Mouse (Mus musculus) midbrain, embryonic 13.5 days (tissue): ENCODE results near the gene Adgrb2. TPM values are rescaled to one million over a fixed set of nuclear protein-coding genes. Genes with fewer than 3 reads are reported as not detected.

ENCODE experiments used
- ATAC-seq: fragments of 200-750 bp; cut with Nextera tagmentation; 2 replicates; pipeline ENCODE4 v1.8.0; 2017; ENCODE audit warnings: mild to moderate bottlenecking, moderate TSS enrichment, moderate library complexity
- H3K27ac ChIP-seq: fragments of 300-500 bp; sonication (generic); 2 replicates; pipeline ENCODE4 v1.5.1; 2015; ENCODE audit warnings: inconsistent platforms, mild to moderate bottlenecking, moderate library complexity
- H3K27me3 ChIP-seq: fragments of 300-500 bp; sonication (generic); 2 replicates; pipeline ENCODE4 v1.6.1; 2015; ENCODE audit warnings: mild to moderate bottlenecking, inconsistent platforms
- H3K36me3 ChIP-seq: fragments of 300-500 bp; sonication (generic); 2 replicates; pipeline ENCODE4 v1.6.1; 2015; ENCODE audit warnings: mild to moderate bottlenecking, inconsistent platforms
- H3K4me1 ChIP-seq: fragments of 300-500 bp; sonication (generic); replicated peaks from 2 replicates; pipeline ENCODE4 v1.6.1; 2015; ENCODE audit warnings: inconsistent platforms
- H3K4me2 ChIP-seq: fragments of 300-500 bp; sonication (generic); replicated peaks from 2 replicates; pipeline ENCODE4 v1.6.1; 2015; ENCODE audit warnings: moderate library complexity, mild to moderate bottlenecking, inconsistent platforms
- H3K4me3 ChIP-seq: fragments of 300-500 bp; sonication (generic); replicated peaks from 2 replicates; pipeline ENCODE4 v1.5.1; 2015; ENCODE audit warnings: mild to moderate bottlenecking, inconsistent platforms
- H3K9ac ChIP-seq: fragments of 300-500 bp; sonication (generic); replicated peaks from 2 replicates; pipeline ENCODE4 v1.6.1; 2015; ENCODE audit warnings: mild to moderate bottlenecking, inconsistent platforms
- H3K9me3 ChIP-seq: fragments of 300-500 bp; sonication (generic); 2 replicates; pipeline ENCODE4 v1.6.1; 2016; ENCODE audit warnings: mild to moderate bottlenecking, inconsistent platforms
- WGBS: fragments of 180-500 bp; shearing (Covaris S2); methylation state at CpG from one replicate; pipeline ENCODE4 v1.1.7; 2015; 5-methylcytosine and 5-hydroxymethylcytosine counted together
- polyA plus RNA-seq: library from polyadenylated mRNA; unstranded; fragments of >200 nt; fragmentation: Nextera tagmentation; extraction: Ambion mirVana; gene quantifications from 2 replicates; pipeline ENCODE4 v1.2.1, GENCODE M21; 2015

Gene Adgrb2
- polyA plus RNA-seq, 1 experiment from 2014 or later = 11.0 TPM

GRCm38 (mm10) chr4:130036573-130037401 lies 52.1 kb downstream of the Adgrb2 start:
- no peak overlapping the region; the same call in 1 of the 2 replicates for H3K9ac ChIP-seq
- H3K4me2 ChIP-seq = no peak overlapping the region
- ATAC-seq = peak; percentile 15
- no peak overlapping the region for H3K27ac ChIP-seq
- H3K9me3 ChIP-seq = no peaks in the 10 kb centered on the region
- H3K4me3 ChIP-seq = no peak overlapping the region
- peaks cover 17% of the 10 kb centered on the region for H3K27me3 ChIP-seq
- no peaks in the 10 kb centered on the region for H3K36me3 ChIP-seq
- peaks cover 40% of the 10 kb centered on the region for H3K4me1 ChIP-seq
- 17% methylated on average over 23 of the region's 23 CpGs for WGBS

- H3K27me3 ChIP-seq = peaks cover 17% of the 10 kb centered on the region
- no peak overlapping the region for H3K27ac ChIP-seq
- 61% methylated on average over 5 of the region's 5 CpGs for WGBS
- 0 out of 2 replicates have a peak overlapping the region, but pooled peaks have one; percentile 10 for H3K9ac ChIP-seq
- H3K36me3 ChIP-seq = no peaks in the 10 kb centered on the region
- no peak for ATAC-seq
- no peaks in the 10 kb centered on the region for H3K9me3 ChIP-seq
- no peak overlapping the region for H3K4me3 ChIP-seq
- no peak overlapping the region for H3K4me2 ChIP-seq
- peaks cover 33% of the 10 kb centered on the region for H3K4me1 ChIP-seq
These were observed 54.7 kb downstream of the Adgrb2 start for GRCm38 (mm10) chr4:130039351-130039750.

- WGBS = 90% methylated on average over 11 of the region's 11 CpGs
- ATAC-seq = no peak
- no peak overlapping the region for H3K9ac ChIP-seq
- no peak overlapping the region for H3K27ac ChIP-seq
- H3K9me3 ChIP-seq = no peaks in the 10 kb centered on the region
- H3K36me3 ChIP-seq = no peaks in the 10 kb centered on the region
- peaks cover 25% of the 10 kb centered on the region for H3K4me1 ChIP-seq
- peaks cover 20% of the 10 kb centered on the region for H3K27me3 ChIP-seq
- H3K4me3 ChIP-seq = no peak overlapping the region
- no peak overlapping the region for H3K4me2 ChIP-seq
These were observed 56.4 kb downstream of the Adgrb2 start for GRCm38 (mm10) chr4:130041076-130041475.

GRCm38 (mm10) chr4:130044211-130044610 lies 59.5 kb downstream of the Adgrb2 start:
- peaks cover 11% of the 10 kb centered on the region; the same call in 1 of the 2 replicates for H3K27me3 ChIP-seq
- no peak overlapping the region for H3K4me2 ChIP-seq
- no peak overlapping the region for H3K4me3 ChIP-seq
- H3K4me1 ChIP-seq = peaks cover 23% of the 10 kb centered on the region
- H3K9me3 ChIP-seq = no peaks in the 10 kb centered on the region
- H3K36me3 ChIP-seq = no peaks in the 10 kb centered on the region
- WGBS = 77% methylated on average over 9 of the region's 9 CpGs
- no peak for ATAC-seq
- H3K9ac ChIP-seq = no peak overlapping the region
- H3K27ac ChIP-seq = no peak overlapping the region

GRCm38 (mm10) chr4:130045609-130046008 lies 60.9 kb downstream of the Adgrb2 start:
- 16% methylated on average over 14 of the region's 14 CpGs for WGBS
- Histone ChIP-seq H3K27me3 (peaks cover 11% of the 10 kb centered on the region; the same call in 1 of the 2 replicates), H3K27ac (no peak overlapping the region; the same call in 1 of the 2 replicates), H3K36me3 (no peaks in the 10 kb centered on the region), H3K4me3 (no peak overlapping the region), H3K4me2 (0 out of 2 replicates have a peak overlapping the region, but pooled peaks have one; percentile 4), H3K9ac (no peak overlapping the region), H3K4me1 (peaks cover 23% of the 10 kb centered on the region), H3K9me3 (no peaks in the 10 kb centered on the region)
- ATAC-seq = no peak

GRCm38 (mm10) chr4:130047331-130048202 lies 62.9 kb downstream of the Adgrb2 start, which contains the start of gene Col16a1:
Gene Col16a1, plus strand, starts transcription at chr4:130047840.
- H3K4me1 ChIP-seq = peaks cover 23% of the 10 kb centered on the region
- H3K27ac ChIP-seq = peak within 1 kb of the TSS; percentile 39; the same call in 1 of the 2 replicates
- peak within 1 kb of the TSS; percentile 67 for H3K4me2 ChIP-seq
- H3K27me3 ChIP-seq = peaks cover 11% of the 10 kb centered on the region; the same call in 1 of the 2 replicates
- H3K4me3 ChIP-seq = peak within 1 kb of the TSS; percentile 34
- no peaks in the 10 kb centered on the region for H3K9me3 ChIP-seq
- ATAC-seq = peak; percentile 65
- 2% methylated on average over 38 of the region's 46 CpGs for WGBS
- no peaks in the 10 kb centered on the region for H3K36me3 ChIP-seq
- H3K9ac ChIP-seq = peak within 1 kb of the TSS; percentile 59

GRCm38 (mm10) chr4:130048203-130048479 lies 63.5 kb downstream of the Adgrb2 start:
- H3K9ac ChIP-seq = peak overlapping the region; percentile 59; the same call in 1 of the 2 replicates
- 52% methylated on average over 4 of the region's 4 CpGs for WGBS
- H3K27me3 ChIP-seq = peaks cover 11% of the 10 kb centered on the region; the same call in 1 of the 2 replicates
- peak overlapping the region; percentile 34 for H3K4me3 ChIP-seq
- H3K4me2 ChIP-seq = peak overlapping the region; percentile 67
- H3K36me3 ChIP-seq = no peaks in the 10 kb centered on the region
- peaks cover 23% of the 10 kb centered on the region for H3K4me1 ChIP-seq
- no peaks in the 10 kb centered on the region for H3K9me3 ChIP-seq
- peak overlapping the region; percentile 39; the same call in 1 of the 2 replicates for H3K27ac ChIP-seq
- peak; percentile 34 for ATAC-seq

- no peaks in the 10 kb centered on the region for H3K9me3 ChIP-seq
- H3K4me2 ChIP-seq = no peak overlapping the region
- H3K27ac ChIP-seq = no peak overlapping the region
- peaks cover 26% of the 10 kb centered on the region for H3K4me1 ChIP-seq
- H3K36me3 ChIP-seq = no peaks in the 10 kb centered on the region
- 86% methylated on average over 8 of the region's 8 CpGs for WGBS
- H3K4me3 ChIP-seq = no peak overlapping the region
- ATAC-seq = no peak
- H3K27me3 ChIP-seq = peaks cover 10% of the 10 kb centered on the region; the same call in 1 of the 2 replicates
- H3K9ac ChIP-seq = no peak overlapping the region
These were observed 65.6 kb downstream of the Adgrb2 start for GRCm38 (mm10) chr4:130050056-130050824.

- Histone ChIP-seq H3K4me2 (no peak overlapping the region), H3K27ac (no peak overlapping the region), H3K9me3 (no peaks in the 10 kb centered on the region), H3K9ac (no peak overlapping the region), H3K4me1 (peaks cover 31% of the 10 kb centered on the region), H3K27me3 (no peaks in the 10 kb centered on the region), H3K4me3 (no peak overlapping the region), H3K36me3 (no peaks in the 10 kb centered on the region)
- WGBS = 95% methylated on average over 3 of the region's 3 CpGs
- no peak for ATAC-seq
These were observed 67.6 kb downstream of the Adgrb2 start for GRCm38 (mm10) chr4:130052283-130052682.

- H3K27ac ChIP-seq = no peak overlapping the region
- no peaks in the 10 kb centered on the region for H3K27me3 ChIP-seq
- H3K9me3 ChIP-seq = no peaks in the 10 kb centered on the region
- ATAC-seq = no peak
- H3K4me1 ChIP-seq = peaks cover 23% of the 10 kb centered on the region
- no peak overlapping the region for H3K4me3 ChIP-seq
- H3K4me2 ChIP-seq = no peak overlapping the region
- 90% methylated on average over 9 of the region's 9 CpGs for WGBS
- no peaks in the 10 kb centered on the region for H3K36me3 ChIP-seq
- H3K9ac ChIP-seq = no peak overlapping the region
These were observed 68.4 kb downstream of the Adgrb2 start for GRCm38 (mm10) chr4:130053111-130053510.

GRCm38 (mm10) chr4:130054727-130055126 lies 70.1 kb downstream of the Adgrb2 start:
- Histone ChIP-seq H3K36me3 (no peaks in the 10 kb centered on the region), H3K27me3 (no peaks in the 10 kb centered on the region), H3K4me2 (no peak overlapping the region), H3K27ac (no peak overlapping the region), H3K9ac (no peak overlapping the region), H3K9me3 (no peaks in the 10 kb centered on the region), H3K4me3 (no peak overlapping the region), H3K4me1 (peaks cover 22% of the 10 kb centered on the region)
- WGBS = 31% methylated on average over 1 of the region's 1 CpGs
- ATAC-seq = 0 out of 2 replicates have a peak, but pooled peaks have one; percentile 44
